Mouse (Mus musculus) heart, embryonic 10.5 days (tissue): ENCODE measurements around the gene Gins1. TPM values are rescaled to one million over a fixed set of nuclear protein-coding genes. Genes with fewer than 3 reads are reported as not detected.
"Not testable (repeated sequence)": the region's sequence is repeated elsewhere in the genome, so short reads cannot be mapped to it uniquely, and the experiment has no call there.

Experiments
- DNase-seq: peaks from one replicate; pipeline ENCODE4 v3.0.0-alpha.2; 2017; ENCODE audit warnings: low spot score
- H3K27ac ChIP-seq: fragments of 300-500 bp; sonication (generic); 2 replicates; pipeline ENCODE4 v1.5.1; 2016; ENCODE audit warnings: mild to moderate bottlenecking
- H3K27me3 ChIP-seq: fragments of 300-500 bp; sonication (generic); 2 replicates; pipeline ENCODE4 v1.6.1; 2016; ENCODE audit warnings: mild to moderate bottlenecking; ENCODE audit not compliant: poor library complexity, insufficient read depth, severe bottlenecking
- H3K36me3 ChIP-seq: fragments of 300-500 bp; sonication (generic); 2 replicates; pipeline ENCODE4 v1.6.1; 2016; ENCODE audit warnings: mild to moderate bottlenecking, moderate library complexity
- H3K4me1 ChIP-seq: fragments of 300-500 bp; sonication (generic); 2 replicates; pipeline ENCODE4 v1.6.1; 2016; ENCODE audit warnings: mild to moderate bottlenecking
- H3K4me3 ChIP-seq: fragments of 300-500 bp; sonication (generic); 2 replicates; pipeline ENCODE4 v1.5.1; 2016; ENCODE audit warnings: mild to moderate bottlenecking, moderate library complexity
- H3K9me3 ChIP-seq: fragments of 300-500 bp; sonication (generic); 2 replicates; pipeline ENCODE4 v1.6.1; 2016; ENCODE audit warnings: mild to moderate bottlenecking, moderate library complexity
- whole genome bisulfite sequencing: fragments of 180-500 bp; shearing (Covaris S2); methylation state at CpG from one replicate; pipeline ENCODE4 v1.1.7; 2016; 5-methylcytosine and 5-hydroxymethylcytosine counted together
- polyA plus RNA-seq: library from polyadenylated mRNA; unstranded; fragments of >200 nt; fragmentation: Nextera tagmentation; extraction: Ambion mirVana; gene quantifications from 2 replicates; pipeline ENCODE4 v1.2.1, GENCODE M21; 2016

Gins1 gene
- polyA plus RNA-seq, 1 experiment from 2014 or later = 57.1 TPM

GRCm38 (mm10) chr2:150920543-150920942, 15.3 kb downstream of the Gins1 start:
- WGBS = 92% methylated on average over 3 of the region's 3 CpGs
- peak; percentile 36 for DNase-seq

GRCm38 (mm10) chr2:150921697-150922096, 16.5 kb downstream of the Gins1 start:
- 86% methylated on average over 6 of the region's 6 CpGs for WGBS
- Histone ChIP-seq H3K27ac (no peak overlapping the region), H3K4me1 (0 out of 2 replicates have a peak, but pooled peaks cover 11% of the 10 kb centered on the region), H3K9me3 (no peaks in the 10 kb centered on the region), H3K4me3 (no peak overlapping the region), H3K27me3 (no peaks in the 10 kb centered on the region), H3K36me3 (peaks cover 45% of the 10 kb centered on the region)
- peak; percentile 20 for DNase-seq

More at GRCm38 (mm10) chr2:150920543-150920942, 15.3 kb downstream of the Gins1 start:
- peaks cover 44% of the 10 kb centered on the region for H3K36me3 ChIP-seq
- no peak overlapping the region for H3K27ac ChIP-seq
- H3K9me3 ChIP-seq = no peaks in the 10 kb centered on the region
- no peak overlapping the region for H3K4me3 ChIP-seq
- H3K4me1 ChIP-seq = 0 out of 2 replicates have a peak, but pooled peaks cover 11% of the 10 kb centered on the region
- no peaks in the 10 kb centered on the region for H3K27me3 ChIP-seq

- WGBS = 69% methylated on average over 4 of the region's 4 CpGs
These were observed 17.0 kb downstream of the Gins1 start for GRCm38 (mm10) chr2:150922165-150922564.

GRCm38 (mm10) chr2:150923026-150923425, 17.8 kb downstream of the Gins1 start:
- H3K4me1 ChIP-seq = 0 out of 2 replicates have a peak, but pooled peaks cover 11% of the 10 kb centered on the region
- no peak overlapping the region; the same call in 1 of the 2 replicates for H3K27ac ChIP-seq
- 88% methylated on average over 3 of the region's 3 CpGs for WGBS
- no peaks in the 10 kb centered on the region for H3K9me3 ChIP-seq
- H3K27me3 ChIP-seq = no peaks in the 10 kb centered on the region
- peaks cover 40% of the 10 kb centered on the region for H3K36me3 ChIP-seq
- DNase-seq = peak; percentile 53
- no peak overlapping the region for H3K4me3 ChIP-seq

More at GRCm38 (mm10) chr2:150922165-150922564, 17.0 kb downstream of the Gins1 start:
- Histone ChIP-seq H3K4me3 (no peak overlapping the region), H3K36me3 (peaks cover 42% of the 10 kb centered on the region), H3K4me1 (0 out of 2 replicates have a peak, but pooled peaks cover 11% of the 10 kb centered on the region), H3K9me3 (no peaks in the 10 kb centered on the region), H3K27me3 (no peaks in the 10 kb centered on the region), H3K27ac (no peak overlapping the region)
- peak; percentile 75 for DNase-seq

GRCm38 (mm10) chr2:150923505-150923904, 18.3 kb downstream of the Gins1 start:
- Histone ChIP-seq H3K4me1 (0 out of 2 replicates have a peak, but pooled peaks cover 11% of the 10 kb centered on the region), H3K27ac (no peak overlapping the region), H3K36me3 (peaks cover 35% of the 10 kb centered on the region), H3K9me3 (no peaks in the 10 kb centered on the region), H3K27me3 (no peaks in the 10 kb centered on the region), H3K4me3 (no peak overlapping the region)
- 48% methylated on average over 7 of the region's 7 CpGs for WGBS
- DNase-seq = peak; percentile 25

- DNase-seq = peak; percentile 71
- Histone ChIP-seq H3K9me3 (no peaks in the 10 kb centered on the region), H3K36me3 (peaks cover 33% of the 10 kb centered on the region), H3K27ac (no peak overlapping the region), H3K27me3 (no peaks in the 10 kb centered on the region), H3K4me1 (0 out of 2 replicates have a peak, but pooled peaks cover 8% of the 10 kb centered on the region), H3K4me3 (no peak overlapping the region)
- 86% methylated on average over 11 of the region's 11 CpGs for WGBS
These were observed 22.0 kb downstream of the Gins1 start for GRCm38 (mm10) chr2:150927038-150927720.

- 86% methylated on average over 6 of the region's 6 CpGs for WGBS
- no peaks in the 10 kb centered on the region for H3K9me3 ChIP-seq
- no peaks in the 10 kb centered on the region for H3K27me3 ChIP-seq
- H3K27ac ChIP-seq = no peak overlapping the region
- H3K4me3 ChIP-seq = no peak overlapping the region
- H3K36me3 ChIP-seq = peaks cover 39% of the 10 kb centered on the region
- H3K4me1 ChIP-seq = no peaks in the 10 kb centered on the region
- no peak for DNase-seq
These were observed 24.0 kb downstream of the Gins1 start for GRCm38 (mm10) chr2:150929156-150929555.

GRCm38 (mm10) chr2:150930806-150931205, 25.6 kb downstream of the Gins1 start:
- H3K4me1 ChIP-seq = no peaks in the 10 kb centered on the region
- 54% methylated on average over 3 of the region's 3 CpGs for WGBS
- H3K4me3 ChIP-seq = no peak overlapping the region
- no peaks in the 10 kb centered on the region for H3K9me3 ChIP-seq
- peaks cover 47% of the 10 kb centered on the region for H3K36me3 ChIP-seq
- no peaks in the 10 kb centered on the region for H3K27me3 ChIP-seq
- DNase-seq = no peak
- no peak overlapping the region for H3K27ac ChIP-seq

GRCm38 (mm10) chr2:150933482-150933881, 28.3 kb downstream of the Gins1 start:
- no peaks in the 10 kb centered on the region for H3K27me3 ChIP-seq
- DNase-seq = no peak
- H3K4me3 ChIP-seq = no peak overlapping the region
- no peaks in the 10 kb centered on the region for H3K4me1 ChIP-seq
- 62% methylated on average over 19 of the region's 19 CpGs for WGBS
- no peaks in the 10 kb centered on the region for H3K9me3 ChIP-seq
- H3K27ac ChIP-seq = no peak overlapping the region
- H3K36me3 ChIP-seq = peaks cover 51% of the 10 kb centered on the region

- H3K36me3 ChIP-seq = peaks cover 51% of the 10 kb centered on the region
- H3K9me3 ChIP-seq = no peaks in the 10 kb centered on the region
- H3K27me3 ChIP-seq = no peaks in the 10 kb centered on the region
- H3K27ac ChIP-seq = no peak overlapping the region
- no peak for DNase-seq
- no peaks in the 10 kb centered on the region for H3K4me1 ChIP-seq
- WGBS = 90% methylated on average over 4 of the region's 4 CpGs
- H3K4me3 ChIP-seq = no peak overlapping the region
These were observed 29.5 kb downstream of the Gins1 start for GRCm38 (mm10) chr2:150934659-150935058.

GRCm38 (mm10) chr2:150944017-150944416, 38.8 kb downstream of the Gins1 start:
- DNase-seq = no peak
- no peak overlapping the region for H3K4me3 ChIP-seq
- H3K27ac ChIP-seq = no peak overlapping the region
- 88% methylated on average over 5 of the region's 5 CpGs for WGBS
- peaks cover 23% of the 10 kb centered on the region for H3K36me3 ChIP-seq
- no peaks in the 10 kb centered on the region for H3K4me1 ChIP-seq
- no peaks in the 10 kb centered on the region for H3K27me3 ChIP-seq
- H3K9me3 ChIP-seq = no peaks in the 10 kb centered on the region

- H3K27ac ChIP-seq, H3K4me3 ChIP-seq, H3K4me1 ChIP-seq, DNase-seq, H3K27me3 ChIP-seq, H3K9me3 ChIP-seq: not testable (repeated sequence)
- peaks cover 43% of the 10 kb centered on the region for H3K36me3 ChIP-seq
- 94% methylated on average over 5 of the region's 5 CpGs for WGBS
These were observed 42.1 kb downstream of the Gins1 start for GRCm38 (mm10) chr2:150947341-150947740.

- not testable (repeated sequence) for DNase-seq, H3K27me3 ChIP-seq, H3K4me1 ChIP-seq, H3K4me3 ChIP-seq, H3K9me3 ChIP-seq, H3K27ac ChIP-seq
- WGBS = 92% methylated on average over 12 of the region's 12 CpGs
- H3K36me3 ChIP-seq = peaks cover 41% of the 10 kb centered on the region
These were observed 42.8 kb downstream of the Gins1 start for GRCm38 (mm10) chr2:150947880-150948611.
